Mouse (Mus musculus): ENCODE data around the gene Cldn9.

GRCm38 (mm10) chr17:23695801-23696200, 12.0 kb upstream of the Cldn9 start:
- TF ChIP-seq POLR2A (IDR thresholded peaks at IDR 0.05; ENCODE audit: low read depth, low read length) (no peak), CTCF (IDR thresholded peaks at IDR 0.05; ENCODE audit: extremely low read depth, insufficient read length, insufficient replicate concordance, low read depth, low read length) (no peak)
